Mouse (Mus musculus) frontal cortex, postnatal 36 days (tissue): ENCODE data around the gene Ttc25.
"Not testable (repeated sequence)": the region's sequence is repeated elsewhere in the genome, so short reads cannot be mapped to it uniquely, and the experiment has no call there.

Experiments
- DNase-seq, 2 experiments: peaks; one replicate each; pipeline ENCODE4 v3.0.0; 2022; ENCODE audit warnings: low spot score in 2 of 2

Ttc25 gene

GRCm38 (mm10) chr11:100570430-100571201, 25.2 kb downstream of the Ttc25 start:
- peak; percentile 81 to 89 for DNase-seq

DNA sequence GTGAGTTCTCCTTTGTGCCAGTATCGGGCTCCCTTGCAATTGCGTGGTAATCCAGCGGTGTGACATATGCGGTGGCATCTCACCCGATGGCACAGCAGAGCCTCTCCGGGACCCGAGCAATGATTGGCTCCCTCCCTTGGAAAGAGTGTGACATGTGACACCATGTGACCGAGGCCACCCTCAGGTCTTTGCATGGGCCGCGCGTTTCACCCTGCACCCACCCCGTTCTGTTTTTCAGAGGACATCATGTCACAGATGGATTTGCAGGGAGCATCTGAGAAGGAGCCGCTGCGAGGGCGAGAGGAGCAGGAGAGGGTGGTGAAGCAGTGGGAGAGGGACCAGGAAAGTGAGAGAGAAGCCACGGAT, 25.8 kb downstream of the Ttc25 start:
- DNase-seq, result peak; percentile 50 to 66

- DNase-seq, result no peak
Measured at GRCm38 (mm10) chr11:100574188-100574587, 28.8 kb downstream of the Ttc25 start.

GRCm38 (mm10) chr11:100574708-100575483, 29.5 kb downstream of the Ttc25 start, which contains the start of gene Cnp:
TSS of gene Cnp (plus strand) at chr11:100574904.
- peak; percentile 66 to 67 for DNase-seq

GRCm38 (mm10) chr11:100575484-100575855, 30.1 kb downstream of the Ttc25 start:
- DNase-seq, result peak; percentile 43 to 45

DNA sequence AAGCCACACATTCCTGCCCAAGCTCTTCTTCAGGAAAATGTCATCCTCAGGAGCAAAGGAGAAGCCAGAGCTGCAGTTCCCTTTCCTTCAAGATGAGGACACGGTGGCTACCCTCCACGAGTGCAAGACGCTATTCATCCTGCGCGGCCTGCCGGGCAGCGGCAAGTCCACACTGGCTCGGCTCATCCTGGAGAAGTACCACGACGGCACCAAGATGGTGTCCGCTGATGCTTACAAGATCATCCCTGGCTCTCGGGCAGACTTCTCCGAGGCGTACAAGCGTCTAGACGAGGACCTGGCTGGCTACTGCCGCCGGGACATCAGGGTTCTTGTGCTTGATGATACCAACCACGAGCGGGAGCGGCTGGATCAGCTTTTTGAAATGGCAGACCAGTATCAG, 30.8 kb downstream of the Ttc25 start:
- DNase-seq, result no peak

GRCm38 (mm10) chr11:100577852-100578599, 32.6 kb downstream of the Ttc25 start:
- DNase-seq, result peak in 1 of 2 experiments; percentile 15

- DNase-seq, result no peak
Measured at GRCm38 (mm10) chr11:100579116-100579799, 33.9 kb downstream of the Ttc25 start.

- DNase-seq, result no peak
Measured at GRCm38 (mm10) chr11:100580275-100580674, 34.9 kb downstream of the Ttc25 start.

DNA sequence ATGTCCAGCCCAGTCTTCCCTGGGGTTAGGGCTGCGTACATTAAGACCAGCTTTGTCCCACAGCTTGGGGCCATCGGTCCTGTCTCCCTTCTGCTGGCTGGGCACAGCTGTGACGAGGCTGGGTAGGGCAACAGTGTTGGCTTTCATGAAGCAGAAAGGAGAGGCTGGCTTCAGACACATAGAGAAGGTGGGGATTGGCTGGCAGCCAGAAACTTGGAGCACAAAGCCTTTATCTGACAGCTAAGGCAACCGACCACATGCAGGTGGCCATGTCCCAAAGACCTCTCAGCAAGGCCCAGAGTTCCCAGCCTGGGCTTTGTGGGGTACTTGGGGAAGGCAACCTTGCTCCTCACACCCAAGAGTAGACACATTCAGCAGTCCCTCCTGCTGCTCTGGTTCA, 36.3 kb downstream of the Ttc25 start:
- peak; percentile 36 to 37 for DNase-seq

DNA sequence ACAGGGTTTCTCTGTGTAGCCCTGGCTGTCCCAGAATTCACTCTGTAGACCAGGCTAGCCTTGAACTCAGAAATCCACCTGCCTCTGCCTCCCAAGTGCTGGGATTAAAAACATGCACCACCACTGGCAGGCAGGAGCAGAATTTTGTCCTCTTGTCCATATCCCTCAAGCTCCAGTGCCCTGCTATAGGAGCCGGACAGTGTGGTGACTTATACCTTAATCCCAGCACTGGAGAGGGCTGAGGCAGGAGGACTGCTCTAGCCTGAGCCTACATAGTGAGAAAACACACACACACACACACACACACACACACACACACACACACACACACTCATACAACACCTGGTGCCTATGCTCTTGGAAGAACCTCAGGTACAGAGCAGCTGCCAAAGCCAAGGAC, 37.0 kb downstream of the Ttc25 start:
- DNase-seq, result not testable (repeated sequence)

DNA sequence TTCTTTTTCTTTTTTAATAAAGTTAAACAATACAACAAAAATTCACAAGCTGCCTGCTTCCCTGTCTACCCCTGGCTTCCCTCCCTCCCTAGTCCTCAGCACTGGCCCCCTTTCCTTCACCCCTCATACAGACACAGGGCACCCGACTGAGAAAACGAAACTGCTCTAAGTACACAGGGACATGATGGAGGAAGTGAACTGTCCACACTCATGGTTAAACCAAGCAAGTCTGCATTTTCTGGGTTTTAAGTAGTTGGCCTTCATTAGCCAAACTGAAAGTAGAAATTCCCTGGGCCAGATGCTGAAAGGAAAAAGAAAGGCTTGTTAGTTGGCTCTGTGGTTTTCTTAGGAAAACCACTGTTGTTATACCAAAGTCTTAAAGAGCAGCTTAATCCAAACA, 37.4 kb downstream of the Ttc25 start:
- no peak for DNase-seq

- DNase-seq, result no peak
Measured at GRCm38 (mm10) chr11:100584561-100584961, 39.2 kb downstream of the Ttc25 start.

- DNase-seq, result no peak
Measured at GRCm38 (mm10) chr11:100585148-100585547, 39.7 kb downstream of the Ttc25 start.

- no peak for DNase-seq
Measured at GRCm38 (mm10) chr11:100588462-100588861, 43.1 kb downstream of the Ttc25 start.

DNA sequence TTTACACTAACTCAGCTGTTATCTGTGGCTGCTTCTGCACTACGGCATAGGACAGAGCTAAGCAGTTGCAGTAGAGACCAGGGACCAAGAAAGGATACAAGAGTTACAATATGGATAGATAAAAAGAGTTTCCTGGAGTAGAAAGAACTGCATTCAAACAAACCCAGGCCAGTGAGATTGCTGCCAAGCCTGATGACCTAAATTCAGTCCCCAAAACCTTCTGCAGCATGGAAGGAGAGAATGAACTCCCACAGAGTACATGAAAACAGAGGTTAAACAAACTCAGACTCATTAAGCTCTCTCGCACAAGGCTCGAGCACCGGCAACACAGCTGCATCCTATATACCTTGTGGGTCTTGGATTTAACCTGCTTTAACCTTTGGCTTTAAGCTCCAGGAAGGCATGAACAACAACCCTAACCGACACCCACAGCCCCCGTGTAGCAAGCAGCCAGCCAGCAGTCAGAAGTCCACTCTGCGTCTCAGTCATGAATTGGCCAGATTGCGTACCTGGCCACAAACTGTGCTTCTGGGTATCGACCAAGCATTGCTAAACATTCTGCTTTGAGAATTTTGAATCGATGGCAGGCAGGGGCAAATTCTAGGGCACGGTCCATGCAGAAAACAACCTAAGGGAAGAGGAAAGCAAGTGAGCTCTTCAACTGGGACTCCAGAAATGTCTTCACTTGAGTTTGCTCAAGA, 47.1 kb downstream of the Ttc25 start:
- no peak for DNase-seq

- DNase-seq, result peak in 1 of 2 experiments; percentile 11
Measured at GRCm38 (mm10) chr11:100594608-100595007, 49.2 kb downstream of the Ttc25 start.

DNA sequence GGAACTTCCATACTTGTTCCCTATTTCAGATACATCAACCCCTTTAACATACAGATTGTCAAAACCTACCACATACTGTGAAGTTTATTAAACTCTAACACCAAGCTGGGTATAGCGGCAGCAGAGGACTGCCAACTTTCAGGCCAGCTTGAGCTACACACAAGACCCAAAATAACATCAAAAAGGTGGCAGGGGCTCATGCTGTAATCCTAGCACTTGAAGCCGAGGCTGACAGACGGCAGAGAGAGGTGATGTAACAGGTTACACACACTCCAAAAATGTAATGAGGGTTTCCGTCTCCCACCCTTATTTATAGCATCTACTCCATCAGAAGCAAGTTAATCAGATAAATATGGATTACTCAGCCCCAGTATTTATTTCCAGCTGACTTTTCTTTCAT, 50.1 kb downstream of the Ttc25 start:
- no peak for DNase-seq

DNA sequence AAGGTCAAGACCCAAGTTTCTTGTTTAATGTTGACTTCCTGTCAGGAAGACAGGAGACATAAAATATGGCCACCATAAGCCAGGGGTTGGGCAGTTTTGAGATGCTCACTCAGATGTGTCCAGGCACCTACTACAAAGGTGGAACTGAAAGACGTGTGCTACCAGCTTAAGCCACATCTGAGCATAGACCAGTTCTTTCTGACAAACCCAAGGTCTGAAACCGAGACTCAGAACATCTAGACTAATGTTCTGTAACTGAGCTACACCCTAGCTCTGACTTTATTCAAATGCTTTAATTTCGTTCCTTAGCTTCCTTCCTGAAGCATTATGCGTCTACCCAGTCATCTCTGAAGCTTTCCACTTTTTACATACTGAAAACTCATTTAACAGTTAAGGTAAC, 52.7 kb downstream of the Ttc25 start:
- no peak for DNase-seq

GRCm38 (mm10) chr11:100601372-100601771, 56.0 kb downstream of the Ttc25 start:
- no peak for DNase-seq

- no peak for DNase-seq
Measured at GRCm38 (mm10) chr11:100603155-100603554, 57.7 kb downstream of the Ttc25 start.
